Mouse (Mus musculus): ENCODE measurements around the gene Zfand3.
A peak's percentile ranks its signal among the peaks of the same experiment; 100 is the strongest.

The Zfand3 gene

DNA sequence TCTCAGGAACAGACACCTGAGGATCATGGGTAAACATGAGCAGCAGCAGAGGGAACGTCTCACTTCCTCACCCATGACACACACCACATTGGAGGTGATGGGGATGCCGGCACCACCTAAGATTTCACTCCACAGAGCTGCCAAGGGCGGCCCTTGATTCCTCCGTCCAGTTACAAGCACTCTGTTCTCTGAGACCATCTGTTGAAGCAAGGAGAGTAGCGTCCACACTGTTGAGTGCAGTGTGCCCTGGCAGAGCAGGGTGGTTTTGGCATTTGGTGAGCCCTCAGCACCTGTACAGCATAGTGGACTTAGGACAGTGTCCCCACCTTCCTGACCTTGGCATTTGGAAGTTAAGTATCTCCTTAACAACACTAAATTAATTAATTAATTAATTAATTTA lies 107.0 kb downstream of the Zfand3 start:
- DNase-seq: peak; percentile 33

DNA sequence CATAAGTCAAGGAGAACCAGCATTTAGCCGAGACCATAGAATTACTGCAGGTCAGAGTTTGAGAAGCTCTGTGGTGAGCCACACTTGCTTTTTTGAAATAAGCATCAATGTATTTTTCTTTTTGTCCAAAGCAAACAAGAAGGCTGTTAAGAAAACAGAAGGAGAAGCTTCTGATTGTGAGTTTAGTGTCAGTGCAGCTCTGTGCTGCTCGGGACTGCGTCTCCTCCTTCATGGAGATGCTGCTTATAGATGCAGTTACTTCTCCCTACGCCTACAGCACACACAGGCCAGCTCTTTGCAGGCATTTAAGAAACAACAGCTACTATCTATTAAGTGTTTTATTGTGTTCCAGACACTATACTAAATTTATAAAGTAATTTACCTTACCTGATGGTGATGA lies 107.5 kb downstream of the Zfand3 start:
- DNase-seq: no peak

DNA sequence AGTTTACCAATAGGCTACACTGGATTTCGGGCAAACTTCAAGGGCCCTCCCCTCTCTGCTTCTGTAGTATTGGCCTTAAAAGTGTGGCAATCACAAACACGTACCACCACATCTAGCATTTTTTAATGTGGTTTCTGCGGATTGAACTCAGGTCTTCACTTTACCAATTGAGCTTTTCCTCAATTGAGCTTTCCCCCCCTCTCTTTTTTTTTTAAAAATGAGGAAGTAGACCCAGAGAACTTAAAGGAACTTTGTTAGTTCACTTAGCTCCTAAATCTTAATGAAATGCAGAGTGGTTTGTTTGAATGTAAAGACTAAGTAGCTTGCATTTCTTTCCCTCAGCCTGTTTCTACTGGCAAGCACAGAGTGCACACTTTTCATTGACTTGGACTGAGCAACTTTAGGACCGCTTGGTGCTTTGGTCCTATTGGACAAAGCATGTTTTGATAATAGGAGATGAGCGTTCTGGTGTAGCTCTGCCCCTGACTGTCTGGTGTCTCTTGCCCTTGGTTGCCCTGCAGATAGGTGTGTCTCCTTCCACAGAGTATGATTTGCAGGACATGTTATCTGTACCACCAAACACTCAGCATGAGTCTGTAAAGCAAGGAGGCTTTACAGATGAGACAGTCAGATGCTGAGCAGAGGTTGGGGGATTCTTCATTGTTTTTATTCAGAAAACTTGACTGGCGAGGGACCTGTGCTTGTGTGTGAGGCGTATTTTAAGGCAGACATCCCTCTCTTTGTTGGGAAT lies 108.2 kb downstream of the Zfand3 start:
- DNase-seq: no peak

DNA sequence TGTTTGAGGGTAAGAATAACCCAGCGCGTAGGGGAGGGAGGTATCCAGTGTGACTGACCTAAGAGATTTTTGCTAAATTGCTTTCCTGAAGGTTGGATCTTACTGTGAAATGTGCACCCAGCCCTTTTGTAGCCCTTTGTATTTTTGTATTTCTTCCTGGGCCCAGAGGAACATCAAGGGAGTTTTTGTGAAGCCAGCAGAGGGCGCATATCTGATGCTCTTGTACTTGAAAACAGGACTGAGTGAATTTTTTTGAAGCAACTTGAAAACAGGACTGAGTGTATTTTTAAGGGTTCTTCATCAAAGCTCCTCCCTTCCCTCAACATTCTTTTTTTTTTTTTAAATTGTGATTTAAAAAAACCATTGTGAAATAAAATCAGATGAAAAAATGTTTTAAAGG lies 110.2 kb downstream of the Zfand3 start:
- peak; percentile 31 for DNase-seq

DNA sequence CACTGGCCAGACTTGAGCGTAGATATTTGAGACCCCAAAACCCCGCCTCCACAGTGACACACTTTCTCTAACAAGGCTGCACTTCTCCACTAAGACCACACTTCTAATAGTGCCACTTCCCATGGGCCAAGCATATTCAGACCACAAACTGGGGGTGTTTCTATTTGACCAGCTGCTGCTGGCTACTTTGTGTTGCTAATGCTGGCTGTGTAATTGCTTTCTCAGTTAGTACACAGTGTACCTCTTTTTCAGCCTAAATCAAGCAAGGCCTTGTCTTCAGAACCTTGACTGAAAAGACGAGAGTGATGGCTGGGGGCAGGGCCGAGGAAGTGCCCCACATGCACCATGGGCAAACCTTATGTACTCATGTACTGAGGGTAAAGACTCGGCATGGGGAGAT lies 111.7 kb downstream of the Zfand3 start:
- DNase-seq: no peak

DNA sequence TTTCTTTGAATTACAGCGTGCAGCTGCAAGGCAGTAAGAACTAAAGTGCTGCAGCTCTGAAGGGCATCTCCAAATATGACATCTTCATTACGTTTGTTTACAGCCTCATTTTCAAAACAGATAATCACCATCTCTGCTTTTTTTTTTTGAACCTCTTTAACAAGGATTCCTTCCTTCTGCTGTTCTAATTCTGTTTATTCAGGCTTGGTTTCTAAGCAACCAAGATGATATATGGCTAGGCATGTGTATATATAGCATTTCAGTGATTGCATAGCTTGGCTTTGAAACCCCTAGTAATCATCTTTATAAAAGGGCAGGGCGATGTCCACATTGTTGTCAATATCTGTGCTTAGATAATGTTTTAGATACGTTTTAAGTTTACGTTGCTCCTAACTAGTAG lies 113.5 kb downstream of the Zfand3 start:
- DNase-seq: no peak

DNA sequence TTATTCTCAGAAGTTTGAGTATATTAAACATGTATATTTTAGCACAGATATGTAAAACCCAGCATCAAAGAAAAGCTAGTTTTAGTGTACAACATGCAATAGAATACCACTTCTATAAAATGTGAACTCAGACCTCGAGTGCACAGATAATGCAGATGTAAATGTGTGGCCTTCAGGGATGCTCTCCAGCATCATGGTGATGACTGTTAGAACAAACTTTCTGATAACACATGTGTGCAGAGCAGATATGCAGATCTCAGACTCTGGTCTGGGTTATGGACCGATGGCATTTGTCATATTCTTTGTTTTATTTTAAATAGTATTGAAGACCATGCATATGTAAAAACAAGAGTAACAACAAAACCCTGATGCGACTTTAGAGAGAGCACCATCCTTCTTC lies 117.7 kb downstream of the Zfand3 start:
- no peak for DNase-seq

DNA sequence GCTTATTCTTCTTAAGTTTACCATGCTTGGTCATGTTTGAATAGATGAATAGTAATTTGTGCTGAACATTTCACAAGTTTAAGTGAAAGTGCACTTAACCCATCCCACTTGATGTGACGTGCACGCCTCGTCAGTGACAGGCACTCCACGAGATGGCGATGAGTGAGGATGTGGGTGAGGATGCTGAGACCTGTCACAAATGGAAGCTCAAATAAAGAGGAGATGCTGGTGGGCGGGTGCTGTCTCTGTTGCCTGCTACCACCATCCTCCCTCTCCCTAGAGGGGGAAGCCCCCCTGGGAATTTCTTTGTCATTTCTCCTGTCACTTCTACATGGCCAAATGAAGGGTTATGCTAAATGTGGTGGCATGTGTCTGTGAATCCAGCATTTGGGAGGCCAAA lies 123.9 kb downstream of the Zfand3 start:
- DNase-seq: no peak

DNA sequence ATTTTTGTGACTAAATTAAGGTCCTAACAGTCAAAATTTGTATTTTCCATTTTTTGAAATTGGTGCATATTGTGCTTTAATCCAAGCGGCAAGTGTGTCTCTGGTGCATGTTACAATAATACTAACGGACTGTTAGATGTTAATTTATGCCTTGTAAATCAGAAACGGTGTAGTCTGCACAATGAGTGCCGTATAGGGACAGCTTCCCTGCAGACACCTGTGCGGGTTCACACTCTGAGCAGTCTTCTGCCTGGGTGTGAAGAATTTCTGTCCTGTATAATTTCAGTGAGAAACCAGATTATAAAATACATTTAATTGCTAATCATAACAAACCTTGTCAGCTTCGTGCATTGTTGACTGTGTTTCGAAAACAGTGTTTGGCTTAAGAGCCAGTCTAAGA lies 124.7 kb downstream of the Zfand3 start:
- DNase-seq: no peak

DNA sequence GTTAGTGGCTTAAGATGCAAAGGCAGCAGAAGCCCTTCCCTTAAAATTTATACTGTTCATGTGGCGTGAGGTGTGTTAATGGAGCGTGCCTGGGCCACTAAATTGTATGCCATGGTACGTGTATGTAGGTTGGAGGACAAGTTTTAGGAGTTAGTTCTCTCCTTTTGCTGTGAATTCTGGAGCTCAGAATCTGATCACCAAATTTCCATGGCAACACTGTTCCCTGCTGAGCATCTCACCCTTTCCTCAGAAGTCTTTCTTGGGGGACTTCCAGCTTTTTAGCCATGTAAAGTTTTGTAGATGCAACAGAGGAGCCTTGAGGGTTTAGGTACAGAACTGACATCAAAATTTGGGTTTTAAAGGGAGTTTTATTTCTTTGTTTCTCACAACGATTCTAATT lies 125.8 kb downstream of the Zfand3 start:
- no peak for DNase-seq

DNA sequence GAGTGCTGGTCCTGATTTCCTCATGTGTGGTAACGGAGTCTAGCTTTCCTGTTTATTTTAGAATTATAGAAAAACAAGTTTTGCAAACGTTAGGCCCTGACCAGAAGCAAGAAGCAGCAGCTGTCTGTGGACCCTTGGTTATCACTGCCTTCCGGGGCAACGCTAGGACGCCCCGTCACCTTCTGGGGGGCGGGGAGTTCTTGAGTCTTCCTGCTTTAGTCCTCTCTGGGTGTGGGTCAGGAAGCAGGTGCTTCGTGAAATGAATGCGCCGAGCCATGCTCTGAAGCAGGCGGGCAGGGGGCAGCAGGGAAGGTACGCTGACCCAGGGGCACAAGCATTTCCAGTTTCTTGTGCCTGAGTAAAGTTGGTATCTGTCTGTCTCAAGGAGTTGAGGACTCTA lies 129.1 kb downstream of the Zfand3 start:
- no peak for DNase-seq

DNA sequence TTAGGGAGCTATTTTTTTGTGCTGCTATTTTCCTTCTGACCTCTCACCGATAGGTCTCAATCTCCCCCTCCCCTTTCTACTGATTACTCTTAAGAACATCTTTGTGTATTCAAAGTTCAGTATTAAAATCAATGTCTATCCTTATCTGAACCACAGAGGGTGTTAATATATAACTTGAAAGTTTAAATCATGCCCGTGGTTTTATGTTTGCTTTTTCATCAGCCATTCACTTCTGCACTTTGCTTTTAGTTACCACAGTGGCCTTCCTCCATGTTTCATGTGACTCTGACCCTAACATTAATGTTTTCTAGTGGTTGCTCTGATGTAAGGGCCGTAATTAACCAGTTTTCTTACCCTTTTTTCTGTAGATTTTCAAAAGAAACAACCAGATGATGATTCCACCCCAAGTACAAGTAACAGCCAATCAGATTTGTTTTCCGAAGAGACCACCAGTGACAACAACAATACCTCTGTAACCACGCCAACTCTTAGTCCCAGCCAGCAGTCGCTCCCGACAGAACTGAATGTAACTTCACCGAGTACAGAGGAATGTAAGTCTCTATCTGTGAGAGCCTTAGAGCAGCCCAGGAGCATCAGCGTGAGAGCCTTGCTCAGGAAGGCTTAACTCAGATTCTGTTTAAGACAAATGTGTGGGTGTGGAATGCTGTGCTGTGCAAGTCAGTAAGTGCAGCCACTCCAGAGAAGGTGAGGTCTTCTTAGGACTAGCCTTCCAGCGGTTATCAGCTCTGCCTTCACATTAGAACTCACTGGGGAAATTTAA lies 130.6 kb downstream of the Zfand3 start:
- DNase-seq: no peak

DNA sequence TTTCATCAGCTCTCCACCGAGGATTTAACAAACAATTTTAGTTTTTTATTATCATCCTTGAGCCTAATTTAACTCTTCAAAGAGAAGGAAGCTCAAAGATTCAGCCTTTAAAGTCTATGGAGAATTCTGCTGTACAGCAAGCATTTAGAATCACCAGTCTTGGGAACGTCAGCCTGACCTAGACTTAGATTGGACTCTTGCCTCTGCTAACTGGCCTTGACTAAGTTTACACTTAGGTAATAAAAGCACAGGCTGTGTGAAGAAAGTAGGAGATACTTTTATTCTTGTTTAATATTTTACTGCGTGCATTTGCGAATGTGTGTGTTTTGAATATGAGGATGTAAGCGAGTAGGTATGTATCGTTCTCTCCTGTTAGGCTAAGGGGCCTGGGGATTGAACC lies 131.4 kb downstream of the Zfand3 start:
- no peak for DNase-seq

DNA sequence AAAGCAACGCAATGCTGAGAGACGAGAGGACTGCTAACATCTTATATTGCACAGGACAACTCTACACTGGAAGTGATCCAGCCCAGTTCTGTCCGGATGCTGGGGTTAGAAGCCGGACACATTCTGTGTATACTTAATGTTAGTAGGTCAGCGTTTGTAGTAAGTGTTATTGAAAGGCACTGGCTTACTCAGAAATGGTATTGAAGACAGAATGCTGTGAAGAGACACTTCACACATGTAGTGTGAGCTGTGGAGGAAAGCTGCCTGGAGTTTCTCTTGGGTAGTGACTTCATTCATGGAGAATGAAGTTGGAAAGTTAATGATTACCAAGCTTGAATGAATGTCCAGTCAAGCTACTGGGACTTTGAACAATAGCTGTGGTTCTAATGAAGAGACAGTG lies 132.2 kb downstream of the Zfand3 start:
- DNase-seq: no peak

DNA sequence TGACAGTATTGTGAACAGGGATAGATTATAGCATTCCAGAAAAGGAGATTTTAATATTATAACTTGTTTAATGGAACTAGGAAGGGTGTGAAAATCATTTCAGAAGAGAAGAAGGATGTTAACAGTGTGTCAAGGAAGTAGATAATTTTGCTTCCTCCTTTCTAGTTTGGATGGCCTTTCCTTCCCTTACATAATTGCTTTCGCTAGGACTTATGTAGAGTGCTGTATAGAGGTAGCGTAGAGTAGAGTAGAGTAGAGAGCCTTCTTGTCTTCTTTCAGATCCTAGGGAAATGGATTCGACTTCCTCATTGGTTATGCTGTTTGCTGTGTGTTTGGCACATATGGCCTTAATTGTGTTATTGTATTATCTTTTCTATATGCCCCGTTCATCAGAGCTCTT lies 132.6 kb downstream of the Zfand3 start:
- DNase-seq: no peak

DNA sequence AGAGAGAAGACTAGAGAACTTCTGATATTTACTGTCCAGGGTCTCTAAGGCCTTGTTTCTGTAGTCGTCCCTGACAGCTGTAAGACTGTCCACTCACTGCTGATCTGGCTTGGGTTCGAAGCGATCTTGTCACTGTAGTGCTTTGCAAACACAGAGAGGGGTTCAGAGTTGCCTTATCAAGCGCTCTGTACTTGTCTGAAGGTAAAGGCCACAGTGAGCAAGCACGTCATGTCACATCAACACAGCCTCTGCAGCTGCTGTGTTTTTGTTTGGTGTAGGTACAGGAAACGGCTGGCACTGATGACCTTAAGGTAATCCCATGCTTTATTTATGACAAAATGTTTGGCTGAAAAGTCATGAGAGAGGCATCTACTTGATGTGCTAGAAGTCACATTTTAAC lies 139.6 kb downstream of the Zfand3 start:
- DNase-seq: no peak

DNA sequence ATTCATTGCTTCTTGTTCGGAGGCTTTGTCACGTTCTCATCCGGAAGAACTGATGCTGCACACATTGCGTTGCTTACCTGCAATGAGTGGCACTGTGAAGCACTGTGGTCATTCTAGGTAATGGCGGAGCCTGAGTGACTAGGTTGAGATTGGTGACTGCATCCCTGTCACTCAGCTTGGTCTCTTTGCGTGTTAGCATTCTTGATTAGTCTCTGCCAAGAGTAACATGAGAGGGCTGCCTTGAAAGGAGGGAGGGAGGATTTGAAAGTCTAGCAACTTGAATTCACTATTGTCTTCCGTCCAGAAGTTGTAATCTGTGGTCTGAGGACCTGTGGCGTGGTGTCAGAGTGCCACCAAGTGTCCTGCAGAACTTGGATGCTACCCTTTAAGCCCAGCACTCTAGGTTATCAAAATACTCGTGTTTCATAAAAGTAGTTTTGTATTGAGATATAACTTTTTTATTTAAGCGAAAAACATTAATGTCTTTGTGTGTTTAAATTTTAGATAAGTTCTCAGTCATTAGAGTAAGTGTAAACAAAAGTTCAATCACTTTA lies 141.1 kb downstream of the Zfand3 start:
- DNase-seq: no peak

DNA sequence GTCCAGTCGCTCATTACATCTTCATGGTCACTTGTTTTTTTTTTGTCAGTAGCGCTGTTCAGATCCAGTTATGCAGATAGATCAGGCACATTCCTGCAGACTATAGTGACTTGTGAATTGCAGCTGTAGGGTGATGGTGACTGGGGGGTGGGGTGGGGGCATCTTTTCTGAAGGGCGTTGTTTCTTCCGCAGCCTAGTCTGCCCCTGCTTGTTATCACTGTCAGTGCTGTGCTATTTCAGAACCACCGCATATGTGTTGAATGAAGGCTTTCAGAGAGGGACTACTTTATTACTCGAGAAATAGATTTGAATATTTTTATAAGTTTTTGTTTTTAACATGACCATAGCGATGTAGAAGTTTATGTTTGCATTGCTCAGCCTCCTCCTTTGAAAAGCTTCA lies 142.0 kb downstream of the Zfand3 start:
- no peak for DNase-seq

DNA sequence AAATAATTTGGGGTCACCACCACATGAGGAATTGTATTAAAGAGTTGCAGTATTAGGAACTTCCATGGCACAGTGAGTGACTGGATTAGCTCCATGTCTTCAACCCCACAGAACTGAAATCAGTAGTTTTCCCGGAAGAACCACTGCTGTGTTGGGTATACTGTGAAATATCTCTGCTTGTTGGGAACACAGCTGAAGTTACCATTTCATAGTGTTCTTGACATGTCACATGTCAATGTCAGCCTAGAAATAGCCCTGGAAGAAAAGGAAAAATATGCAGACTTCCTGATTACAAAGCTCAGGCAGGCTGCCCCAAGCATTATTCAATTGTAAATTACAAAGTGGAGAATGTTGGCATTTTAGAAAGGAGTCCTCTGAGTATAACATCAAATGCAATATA lies 143.4 kb downstream of the Zfand3 start:
- DNase-seq: no peak

DNA sequence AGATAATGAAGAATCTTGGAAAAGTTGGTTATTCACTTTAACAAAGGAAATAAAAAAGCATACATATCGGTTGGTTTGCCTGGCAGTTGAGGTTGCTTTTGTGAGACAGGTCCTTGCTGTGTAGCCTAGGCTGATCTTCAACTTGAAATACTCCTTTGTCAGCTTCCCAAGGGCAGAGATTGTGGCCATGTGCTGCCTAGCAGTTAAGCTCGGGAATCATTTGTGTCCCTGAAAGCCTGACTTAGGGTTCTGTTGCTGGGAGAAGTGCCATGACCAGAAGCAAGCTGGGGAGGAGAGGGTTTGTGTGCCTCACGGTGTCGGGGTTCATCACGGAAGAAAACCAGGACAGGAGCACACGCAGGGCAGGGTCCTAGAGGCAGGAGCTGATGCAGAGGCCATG lies 143.8 kb downstream of the Zfand3 start:
- no peak for DNase-seq

DNA sequence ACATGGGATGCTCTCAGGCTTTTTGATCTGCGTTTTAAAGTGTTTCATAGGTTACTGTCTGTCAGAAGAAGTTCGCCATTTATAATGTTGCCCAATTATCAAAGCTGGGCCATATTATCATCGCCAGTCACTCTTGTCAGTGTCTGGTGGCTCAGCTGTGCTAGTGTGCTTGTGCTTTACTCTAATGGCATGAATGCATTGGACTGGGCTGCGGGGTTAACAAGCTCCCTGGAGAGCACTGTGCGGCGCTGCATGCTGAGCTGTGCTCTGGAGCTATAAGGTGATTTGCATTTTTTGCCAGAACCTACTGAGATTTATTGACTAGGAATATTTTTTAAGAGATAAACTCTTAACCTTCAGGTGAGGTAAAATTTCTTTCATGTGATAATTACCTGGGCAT lies 145.4 kb downstream of the Zfand3 start:
- no peak for DNase-seq

DNA sequence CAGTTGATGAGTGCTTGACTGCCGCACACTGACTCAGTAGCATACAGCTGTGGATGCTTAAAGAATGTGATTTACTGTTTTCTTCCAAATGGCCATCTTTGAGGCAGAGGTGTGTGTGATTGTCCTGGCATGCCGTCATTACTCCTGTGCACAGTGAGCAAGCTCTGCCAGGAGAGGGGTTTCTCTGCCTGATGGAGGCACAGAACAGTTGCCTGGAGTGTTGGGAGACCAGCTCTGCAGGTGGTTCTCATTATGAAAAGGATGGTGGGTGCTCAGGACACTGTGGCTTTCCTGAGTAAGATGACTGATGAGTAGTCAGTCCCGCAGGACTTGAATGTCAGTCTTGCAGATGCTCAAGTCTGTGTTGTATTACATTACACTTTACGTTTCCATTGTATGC lies 149.6 kb downstream of the Zfand3 start:
- no peak for DNase-seq

DNA sequence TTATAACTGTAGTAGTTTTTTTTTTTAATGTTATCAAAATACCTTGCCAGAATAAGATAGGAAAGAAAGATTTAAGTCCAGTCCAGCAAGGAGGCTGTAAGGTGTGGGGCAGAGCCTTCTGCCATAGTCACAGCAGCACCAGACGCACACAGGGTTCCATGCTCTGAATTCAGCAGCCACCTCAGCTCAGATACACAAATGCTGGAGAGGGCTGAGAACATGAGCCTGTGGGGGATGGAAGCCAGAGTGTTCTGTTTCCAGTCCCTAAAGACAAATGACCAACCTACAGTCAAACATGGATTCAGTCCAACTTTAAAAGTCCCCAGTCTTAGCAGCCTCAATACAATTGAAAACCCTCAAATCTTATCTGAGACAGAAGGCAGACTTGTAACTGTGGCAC lies 150.3 kb downstream of the Zfand3 start:
- DNase-seq: no peak

DNA sequence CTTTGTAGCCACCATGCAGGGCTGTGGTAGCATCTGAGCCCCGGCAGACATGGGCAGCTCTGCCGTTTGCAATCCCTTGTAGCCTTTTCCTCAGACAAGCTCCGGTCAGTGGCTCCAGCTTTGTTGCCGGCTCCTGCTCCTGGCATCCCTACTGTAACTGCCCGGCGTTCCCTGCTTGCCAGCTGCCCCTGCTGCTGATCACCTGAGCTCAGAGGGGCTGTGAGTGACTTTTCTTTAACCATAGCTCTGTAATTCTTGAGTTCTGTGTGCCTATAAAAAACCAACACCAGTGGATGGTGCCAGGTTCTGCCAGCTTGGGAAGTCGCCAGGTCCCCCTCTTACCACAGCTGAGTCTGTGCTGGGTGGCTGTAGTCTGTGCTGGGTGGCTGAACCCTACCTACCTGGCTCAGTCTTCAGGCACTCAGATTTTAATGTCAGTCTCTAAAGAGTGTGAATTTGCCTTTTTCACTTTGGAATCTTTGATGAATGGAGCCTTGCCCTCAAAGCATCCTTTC lies 150.9 kb downstream of the Zfand3 start:
- peak; percentile 26 for DNase-seq

Data from cerebellum, adult 8-10 months (tissue).